ENCODE assay signal across 8 mouse cellular contexts in the genomic region with DNA sequence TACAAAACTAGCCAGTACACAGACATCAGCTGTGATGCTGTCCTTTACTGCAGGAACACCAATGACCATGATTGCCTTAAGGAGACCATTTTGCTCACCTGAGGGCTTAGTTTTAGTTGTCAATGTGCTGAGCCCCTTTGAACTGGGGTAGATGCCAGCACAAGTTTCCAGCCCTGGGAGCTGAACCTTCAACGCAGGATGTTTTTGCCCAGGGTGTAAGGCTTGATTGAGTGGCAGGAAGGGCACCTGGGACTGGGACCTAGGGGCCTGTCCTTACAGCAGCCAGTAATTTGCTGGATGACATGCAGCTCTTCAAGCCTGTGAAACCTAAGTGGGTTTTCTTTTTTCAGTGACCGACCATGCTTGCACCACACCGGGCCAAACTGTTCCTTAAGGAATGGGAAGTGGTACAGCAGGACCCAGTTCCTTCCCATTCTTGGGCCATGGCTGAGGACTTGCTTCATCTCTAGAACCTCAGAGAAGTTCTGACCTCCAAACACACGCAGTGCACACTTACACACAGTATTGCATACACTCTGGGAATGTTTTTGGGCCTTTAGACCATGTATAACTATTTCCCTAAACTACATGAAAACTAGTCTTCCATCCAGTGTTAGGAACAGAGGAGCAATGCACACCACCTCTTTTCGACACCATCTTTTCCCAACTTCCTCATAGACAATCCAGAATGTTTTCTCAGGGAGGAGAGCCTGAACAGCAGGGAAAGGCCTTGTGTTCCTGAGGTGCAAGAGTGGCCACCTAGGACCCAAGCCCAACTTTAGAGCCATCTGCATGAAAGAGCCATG. TPM values are rescaled to one million over a fixed set of nuclear protein-coding genes. Genes with fewer than 3 reads are reported as not detected.
DNase-seq lines count a peak whose midpoint lies in the region; ATAC-seq and TF ChIP-seq lines count a peak whose summit lies in the region.

No protein-coding gene starts in this region.

- peak; percentile 19 for ATAC-seq in lung, embryonic 14.5 days (ENCODE audit: insufficient read depth)
- peak; percentile 10; the same call in 1 of the 2 replicates for ATAC-seq in heart, embryonic 14.5 days (ENCODE audit: insufficient number of reproducible peaks, insufficient read depth, low FRiP score, low read depth)
- peak; percentile 36; the same call in 1 of the 2 replicates for ATAC-seq in limb, embryonic 11.5 days (ENCODE audit: insufficient number of reproducible peaks, low FRiP score, low TSS enrichment, low read depth)
- no peak for ATAC-seq in midbrain, embryonic 16.5 days

- DNase-seq in lung, embryonic 14.5 days, result peak; percentile 60
- DNase-seq in lung, postnatal 25 days (ENCODE audit: low spot score), result no peak
- peak; percentile 63 for DNase-seq in limb, embryonic 11.5 days (ENCODE audit: low spot score)
- no peak for DNase-seq in layer of hippocampus, adult 9-11 months
- DNase-seq in thymus, adult 2 months, result no peak

- peak overlapping the region; percentile 0; the same call in 1 of the 2 replicates for H3K9ac ChIP-seq in lung, embryonic 14.5 days
- peak overlapping the region; percentile 97 for H3K9ac ChIP-seq in heart, embryonic 14.5 days (ENCODE audit: low read length)
- H3K9ac ChIP-seq in limb, embryonic 11.5 days (ENCODE audit: low read length), result 0 out of 2 replicates have a peak overlapping the region, but pooled peaks have one; percentile 3
- peak overlapping the region; percentile 50 for H3K9ac ChIP-seq in midbrain, embryonic 16.5 days (ENCODE audit: low read depth, low read length)

- TF ChIP-seq POLR2A in cortical plate, adult 2 months (IDR thresholded peaks at IDR 0.05; ENCODE audit: extremely low read depth, insufficient read depth, low read length), result peak; percentile 53
- TF ChIP-seq POLR2A in thymus, adult 2 months (IDR thresholded peaks at IDR 0.05; ENCODE audit: control insufficient read depth, extremely low read depth, insufficient read depth, low read length, poor library complexity), result no peak

- H3K4me3 ChIP-seq in lung, embryonic 14.5 days (ENCODE audit: low read depth, low read length), result no peak overlapping the region
- peak overlapping the region; percentile 100; the same call in 1 of the 2 replicates for H3K4me3 ChIP-seq in cortical plate, adult 2 months (ENCODE audit: insufficient read depth, low read length)
- H3K4me3 ChIP-seq in heart, embryonic 14.5 days (ENCODE audit: control insufficient read depth in 1 of 2, insufficient read depth in 1 of 2, low read depth in 1 of 2, low read length in 2 of 2), result no peak overlapping the region; a peak in 1 of 4 replicates
- no peak overlapping the region for H3K4me3 ChIP-seq in limb, embryonic 11.5 days (ENCODE audit: low read depth, low read length)
- peak overlapping the region; percentile 61; the same call in 1 of the 2 replicates for H3K4me3 ChIP-seq in midbrain, embryonic 16.5 days (ENCODE audit: low read depth, low read length)
- H3K4me3 ChIP-seq in thymus, adult 2 months (ENCODE audit: control insufficient read depth, insufficient read depth, low read length), result no peak overlapping the region

- H3K4me2 ChIP-seq in lung, embryonic 14.5 days, result peak overlapping the region; percentile 99; the same call in 1 of the 2 replicates
- peak overlapping the region; percentile 95 for H3K4me2 ChIP-seq in heart, embryonic 14.5 days (ENCODE audit: low read length)
- H3K4me2 ChIP-seq in limb, embryonic 11.5 days (ENCODE audit: low read depth, severe bottlenecking), result no peak overlapping the region
- peak overlapping the region; percentile 79 for H3K4me2 ChIP-seq in midbrain, embryonic 16.5 days (ENCODE audit: low read length)

- H3K27me3 ChIP-seq in lung, embryonic 14.5 days (ENCODE audit: insufficient read depth, low read length), result no peaks in the 10 kb centered on the region
- H3K27me3 ChIP-seq in heart, embryonic 14.5 days (ENCODE audit: control insufficient read depth, insufficient read depth, low read length), result no peaks in the 10 kb centered on the region
- no peaks in the 10 kb centered on the region for H3K27me3 ChIP-seq in limb, embryonic 11.5 days (ENCODE audit: control insufficient read depth, insufficient read depth, low read length)
- no peaks in the 10 kb centered on the region for H3K27me3 ChIP-seq in midbrain, embryonic 16.5 days (ENCODE audit: control insufficient read depth, insufficient read depth, low read depth, low read length)
- H3K27me3 ChIP-seq in thymus, adult 2 months (ENCODE audit: control insufficient read depth, insufficient read depth, low read length), result no peaks in the 10 kb centered on the region

- H3K4me1 ChIP-seq in lung, embryonic 14.5 days (ENCODE audit: insufficient read depth), result peaks cover 10% of the 10 kb centered on the region; the same call in 1 of the 2 replicates
- no peaks in the 10 kb centered on the region for H3K4me1 ChIP-seq in cortical plate, adult 2 months (ENCODE audit: control insufficient read depth, insufficient read depth, low read length)
- H3K4me1 ChIP-seq in heart, embryonic 14.5 days (ENCODE audit: control insufficient read depth in 2 of 2, insufficient read depth in 2 of 2, low read length in 2 of 2), result peaks cover 3 to 21% of the 10 kb centered on the region in 2 experiments
- H3K4me1 ChIP-seq in limb, embryonic 11.5 days (ENCODE audit: control insufficient read depth, insufficient read depth, low read length), result peaks cover 6% of the 10 kb centered on the region
- peaks cover 33% of the 10 kb centered on the region for H3K4me1 ChIP-seq in midbrain, embryonic 16.5 days (ENCODE audit: control insufficient read depth, insufficient read depth, low read length)
- H3K4me1 ChIP-seq in thymus, adult 2 months (replicated peaks; ENCODE audit: control insufficient read depth, insufficient read depth, low read length), result peaks cover 13% of the 10 kb centered on the region; the same call in 1 of the 2 replicates

- H3K36me3 ChIP-seq in lung, embryonic 14.5 days (ENCODE audit: insufficient read depth), result peaks cover 51% of the 10 kb centered on the region
- peaks cover 54% of the 10 kb centered on the region for H3K36me3 ChIP-seq in heart, embryonic 14.5 days (ENCODE audit: control insufficient read depth, insufficient read depth, low read length)
- peaks cover 17% of the 10 kb centered on the region for H3K36me3 ChIP-seq in limb, embryonic 11.5 days (ENCODE audit: control insufficient read depth, insufficient read depth, low read length)
- peaks cover 17% of the 10 kb centered on the region for H3K36me3 ChIP-seq in midbrain, embryonic 16.5 days (ENCODE audit: control insufficient read depth, insufficient read depth, low read length)
- H3K36me3 ChIP-seq in thymus, adult 2 months (ENCODE audit: control insufficient read depth, insufficient read depth, low read length), result peaks cover 39% of the 10 kb centered on the region

- peak overlapping the region; percentile 19 for H3K27ac ChIP-seq in lung, embryonic 14.5 days (ENCODE audit: low read depth)
- H3K27ac ChIP-seq in cortical plate, adult 2 months (ENCODE audit: insufficient read depth, low read length), result no peak overlapping the region
- peak overlapping the region; percentile 12 to 66 for H3K27ac ChIP-seq in heart, embryonic 14.5 days (replicated peaks in 1 of 2; ENCODE audit: control insufficient read depth in 1 of 2, insufficient read depth in 1 of 2, low read depth in 2 of 2, low read length in 2 of 2)
- H3K27ac ChIP-seq in limb, embryonic 11.5 days (replicated peaks; ENCODE audit: low read depth, low read length), result no peak overlapping the region; the same call in 1 of the 2 replicates
- H3K27ac ChIP-seq in midbrain, embryonic 16.5 days (ENCODE audit: low read length), result no peak overlapping the region; the same call in 1 of the 2 replicates
- no peak overlapping the region for H3K27ac ChIP-seq in thymus, adult 2 months (ENCODE audit: control insufficient read depth, insufficient read depth, low read length)

- no peaks in the 10 kb centered on the region for H3K9me3 ChIP-seq in lung, embryonic 14.5 days (ENCODE audit: low read depth, low read length)
- no peaks in the 10 kb centered on the region for H3K9me3 ChIP-seq in heart, embryonic 14.5 days (ENCODE audit: control insufficient read depth, low read length)
- H3K9me3 ChIP-seq in limb, embryonic 11.5 days (ENCODE audit: control insufficient read depth, low read length), result no peaks in the 10 kb centered on the region
- H3K9me3 ChIP-seq in midbrain, embryonic 16.5 days (replicated peaks; ENCODE audit: control insufficient read depth, low read length, poor library complexity, severe bottlenecking), result no peaks in the 10 kb centered on the region

- no peak for TF ChIP-seq CTCF in lung, embryonic 14.5 days (IDR thresholded peaks at IDR 0.05; ENCODE audit: low read depth)
- TF ChIP-seq CTCF in cortical plate, adult 2 months (IDR thresholded peaks at IDR 0.05; ENCODE audit: extremely low read depth, insufficient read depth, low read length), result no peak
- no peak for TF ChIP-seq CTCF in thymus, adult 2 months (IDR thresholded peaks at IDR 0.05; ENCODE audit: borderline replicate concordance, control insufficient read depth, extremely low read depth, insufficient read depth, low read length, poor library complexity)

- 30% methylated on average over 5 of the region's 5 CpGs for WGBS in lung, embryonic 14.5 days
- WGBS in heart, embryonic 14.5 days, result 23% methylated on average over 5 of the region's 5 CpGs
- WGBS in limb, embryonic 11.5 days, result 53% methylated on average over 5 of the region's 5 CpGs
- WGBS in midbrain, embryonic 16.5 days, result 43% methylated on average over 5 of the region's 5 CpGs
- 64% methylated on average over 5 of the region's 5 CpGs for WGBS in thymus, adult 2 months

RNA-seq across cellular contexts. Expression of a gene that starts 23.8 kb away (rescaled TPM):
- polyA plus RNA-seq in lung, embryonic 14.5 days (2014; fragmentation: Nextera tagmentation; extraction: Ambion mirVana), result 74.8 and 84.5 TPM in 2 replicates
- polyA plus RNA-seq in cortical plate, adult 2 months (2012; rRNA removed), result 120 and 124 TPM in 2 replicates
- 56.9 and 62.3 TPM in 2 replicates for polyA plus RNA-seq in heart, embryonic 14.5 days (2014; fragmentation: Nextera tagmentation; extraction: Ambion mirVana)
- 65.8 and 66.6 TPM in 2 replicates for polyA plus RNA-seq in limb, embryonic 11.5 days (2014; fragmentation: Nextera tagmentation; extraction: Ambion mirVana)
- 86.3 and 86.6 TPM in 2 replicates for polyA plus RNA-seq in midbrain, embryonic 16.5 days (2015; fragmentation: Nextera tagmentation; extraction: Ambion mirVana)
- polyA plus RNA-seq in thymus, adult 2 months (2012; rRNA removed), result 107 and 113 TPM in 2 replicates

RNA-seq across cellular contexts. Expression of a gene that starts 54.3 kb away (rescaled TPM):
- 51.8 and 55.9 TPM in 2 replicates for polyA plus RNA-seq in lung, embryonic 14.5 days (2014; fragmentation: Nextera tagmentation; extraction: Ambion mirVana)
- 54.2 and 54.9 TPM in 2 replicates for polyA plus RNA-seq in cortical plate, adult 2 months (2012; rRNA removed)
- polyA plus RNA-seq in heart, embryonic 14.5 days (2014; fragmentation: Nextera tagmentation; extraction: Ambion mirVana), result 35.7 and 39.0 TPM in 2 replicates
- polyA plus RNA-seq in limb, embryonic 11.5 days (2014; fragmentation: Nextera tagmentation; extraction: Ambion mirVana), result 3.0 and 9.7 TPM in 2 replicates
- 9.3 and 9.6 TPM in 2 replicates for polyA plus RNA-seq in midbrain, embryonic 16.5 days (2015; fragmentation: Nextera tagmentation; extraction: Ambion mirVana)
- polyA plus RNA-seq in thymus, adult 2 months (2012; rRNA removed), result 29.5 and 37.7 TPM in 2 replicates

Comparison
In these comparisons a context has a peak if more than half of its experiments do, and no peak if none do; other contexts are left out.
1. DNase-seq: peak in lung, embryonic 14.5 days (single experiment) and limb, embryonic 11.5 days (single experiment); none in lung, postnatal 25 days (single experiment), layer of hippocampus, adult 9-11 months (single experiment) and thymus, adult 2 months (single experiment).
2. H3K27ac ChIP-seq: peak in lung, embryonic 14.5 days (single experiment) and heart, embryonic 14.5 days (2 of 2); none in cortical plate, adult 2 months (single experiment), limb, embryonic 11.5 days (single experiment), midbrain, embryonic 16.5 days (single experiment) and thymus, adult 2 months (single experiment).
3. H3K4me3 ChIP-seq: peak in cortical plate, adult 2 months (single experiment) and midbrain, embryonic 16.5 days (single experiment); none in lung, embryonic 14.5 days (single experiment), heart, embryonic 14.5 days (0 of 2), limb, embryonic 11.5 days (single experiment) and thymus, adult 2 months (single experiment).
4. H3K9ac ChIP-seq: peak in every context shown above with its lines; median percentile 97 in heart, embryonic 14.5 days; 50 in midbrain, embryonic 16.5 days; 3 in limb, embryonic 11.5 days; 0 in lung, embryonic 14.5 days.